Mouse (Mus musculus) testis, adult 2 months (tissue): ENCODE results near the gene Igsf9b. TPM values are rescaled to one million over a fixed set of nuclear protein-coding genes. Genes with fewer than 3 reads are reported as not detected.

ENCODE experiments used
- H3K27ac ChIP-seq: fragments of 200-500 bp; 2 replicates; pipeline ENCODE4 v1.5.1; 2012; ENCODE audit warnings: low read depth, low read length; ENCODE audit not compliant: control insufficient read depth, insufficient read depth
- H3K27me3 ChIP-seq: fragments of 200-500 bp; 2 replicates; pipeline ENCODE4 v1.6.1; 2012; ENCODE audit warnings: mild to moderate bottlenecking, low read length, moderate library complexity; ENCODE audit not compliant: control insufficient read depth, insufficient read depth
- H3K36me3 ChIP-seq: fragments of 200-500 bp; 2 replicates; pipeline ENCODE4 v1.6.1; 2012; ENCODE audit warnings: mild to moderate bottlenecking, low read length; ENCODE audit not compliant: control insufficient read depth, insufficient read depth
- H3K4me1 ChIP-seq: fragments of 200-500 bp; 2 replicates; pipeline ENCODE4 v1.6.1; 2012; ENCODE audit warnings: low read length; ENCODE audit not compliant: control insufficient read depth, insufficient read depth
- H3K4me3 ChIP-seq: fragments of 200-500 bp; 2 replicates; pipeline ENCODE4 v1.5.1; 2012; ENCODE audit warnings: low read depth, mild to moderate bottlenecking, low read length, moderate library complexity, mixed read lengths; ENCODE audit not compliant: control insufficient read depth
- CTCF ChIP-seq: fragments of 200-500 bp; IDR thresholded peaks from 2 replicates; pipeline ENCODE4 v1.5.1; 2012; ENCODE audit warnings: low read depth, mild to moderate bottlenecking, inconsistent platforms, low read length, moderate library complexity; ENCODE audit not compliant: control insufficient read depth, insufficient read depth, insufficient replicate concordance
- POLR2A ChIP-seq: fragments of 200-500 bp; IDR thresholded peaks from 2 replicates; pipeline ENCODE4 v1.6.1; 2012; ENCODE audit warnings: low read depth, mild to moderate bottlenecking, inconsistent platforms, low read length, moderate library complexity; ENCODE audit not compliant: control insufficient read depth
- polyA plus RNA-seq: library from polyadenylated mRNA; depleted of rRNA; stranded (reverse); fragments of >200 nt; gene quantifications from 2 replicates; pipeline ENCODE4 v1.2.3, GENCODE M21; 2012

Gene Igsf9b
- polyA plus RNA-seq, 1 experiment: 1.9 TPM

GRCm38 (mm10) chr9:27313427-27313826 is 14.4 kb downstream of the Igsf9b start:
- H3K4me3 ChIP-seq: no peak overlapping the region
- no peaks in the 10 kb centered on the region for H3K27me3 ChIP-seq
- no peak overlapping the region for H3K27ac ChIP-seq
- TF ChIP-seq POLR2A (no peak), CTCF (no peak)
- H3K4me1 ChIP-seq: no peaks in the 10 kb centered on the region
- no peaks in the 10 kb centered on the region for H3K36me3 ChIP-seq

GRCm38 (mm10) chr9:27321267-27321666 is 22.3 kb downstream of the Igsf9b start:
- no peaks in the 10 kb centered on the region for H3K36me3 ChIP-seq

GRCm38 (mm10) chr9:27322277-27322676 is 23.3 kb downstream of the Igsf9b start:
- no peaks in the 10 kb centered on the region for H3K27me3 ChIP-seq
- no peaks in the 10 kb centered on the region for H3K36me3 ChIP-seq
- no peak for TF ChIP-seq POLR2A
- no peak for TF ChIP-seq CTCF
- H3K4me1 ChIP-seq: no peaks in the 10 kb centered on the region; the same call in 1 of the 2 replicates
- no peak overlapping the region for H3K27ac ChIP-seq
- no peak overlapping the region for H3K4me3 ChIP-seq

More at GRCm38 (mm10) chr9:27321267-27321666, 22.3 kb downstream of the Igsf9b start:
- Histone ChIP-seq H3K27me3 (no peaks in the 10 kb centered on the region), H3K4me1 (no peaks in the 10 kb centered on the region; the same call in 1 of the 2 replicates), H3K27ac (no peak overlapping the region), H3K4me3 (no peak overlapping the region)
- TF ChIP-seq CTCF: no peak
- TF ChIP-seq POLR2A: no peak

GRCm38 (mm10) chr9:27323412-27323811 is 24.4 kb downstream of the Igsf9b start:
- TF ChIP-seq CTCF: no peak
- TF ChIP-seq POLR2A: no peak
- no peak overlapping the region for H3K27ac ChIP-seq
- no peak overlapping the region for H3K4me3 ChIP-seq
- H3K27me3 ChIP-seq: no peaks in the 10 kb centered on the region
- no peaks in the 10 kb centered on the region for H3K36me3 ChIP-seq
- H3K4me1 ChIP-seq: no peaks in the 10 kb centered on the region; the same call in 1 of the 2 replicates

GRCm38 (mm10) chr9:27325920-27326319 is 26.9 kb downstream of the Igsf9b start:
- no peaks in the 10 kb centered on the region for H3K36me3 ChIP-seq
- no peak overlapping the region for H3K4me3 ChIP-seq
- H3K27ac ChIP-seq: no peak overlapping the region
- H3K27me3 ChIP-seq: no peaks in the 10 kb centered on the region
- no peak for TF ChIP-seq POLR2A
- peak; percentile 5; the same call in 1 of the 2 replicates for TF ChIP-seq CTCF
- H3K4me1 ChIP-seq: no peaks in the 10 kb centered on the region

- Histone ChIP-seq H3K4me1 (no peaks in the 10 kb centered on the region), H3K4me3 (no peak overlapping the region), H3K27ac (no peak overlapping the region), H3K36me3 (no peaks in the 10 kb centered on the region), H3K27me3 (no peaks in the 10 kb centered on the region)
- TF ChIP-seq CTCF: no peak
- no peak for TF ChIP-seq POLR2A
These were observed 28.6 kb downstream of the Igsf9b start for GRCm38 (mm10) chr9:27327558-27327957.

GRCm38 (mm10) chr9:27330374-27330773 is 31.4 kb downstream of the Igsf9b start:
- H3K4me3 ChIP-seq: no peak overlapping the region
- TF ChIP-seq CTCF: no peak
- TF ChIP-seq POLR2A: no peak
- no peaks in the 10 kb centered on the region for H3K4me1 ChIP-seq
- no peak overlapping the region for H3K27ac ChIP-seq
- no peaks in the 10 kb centered on the region for H3K27me3 ChIP-seq
- H3K36me3 ChIP-seq: no peaks in the 10 kb centered on the region

GRCm38 (mm10) chr9:27331538-27331937 is 32.5 kb downstream of the Igsf9b start:
- H3K36me3 ChIP-seq: no peaks in the 10 kb centered on the region
- no peak overlapping the region for H3K27ac ChIP-seq
- no peaks in the 10 kb centered on the region for H3K4me1 ChIP-seq
- no peaks in the 10 kb centered on the region for H3K27me3 ChIP-seq
- no peak overlapping the region for H3K4me3 ChIP-seq
- no peak for TF ChIP-seq CTCF
- TF ChIP-seq POLR2A: no peak
